Comparison of ENCODE assay signal across 7 mouse cellular contexts in genomic region chr2:148672199-148673096, GRCm38 (mm10). TPM values are rescaled to one million over a fixed set of nuclear protein-coding genes. Genes with fewer than 3 reads are reported as not detected.
A peak's percentile ranks its signal among the peaks of the same experiment; 100 is the strongest.
DNase-seq lines count a peak whose midpoint lies in the region; ATAC-seq lines count a peak whose summit lies in the region.

TSS of gene Nxt1 (plus strand) at chr2:148672601.

- peak within 1 kb of the TSS; percentile 82 for H3K4me2 ChIP-seq in embryonic facial prominence, embryonic 12.5 days (replicated peaks)
- H3K4me2 ChIP-seq in limb, embryonic 11.5 days (ENCODE audit: low read depth, severe bottlenecking): peak within 1 kb of the TSS; percentile 70
- H3K4me2 ChIP-seq in midbrain, embryonic 14.5 days (ENCODE audit: low read length): peak within 1 kb of the TSS; percentile 78

- H3K9ac ChIP-seq in embryonic facial prominence, embryonic 12.5 days: peak within 1 kb of the TSS; percentile 84
- peak within 1 kb of the TSS; percentile 84 for H3K9ac ChIP-seq in limb, embryonic 11.5 days (ENCODE audit: low read length)
- peak within 1 kb of the TSS; percentile 76 for H3K9ac ChIP-seq in midbrain, embryonic 14.5 days (replicated peaks; ENCODE audit: low read length)

- peak within 1 kb of the TSS; percentile 85 for H3K27ac ChIP-seq in embryonic facial prominence, embryonic 12.5 days
- peak within 1 kb of the TSS; percentile 38; the same call in 1 of the 2 replicates for H3K27ac ChIP-seq in limb, embryonic 11.5 days (replicated peaks; ENCODE audit: low read depth, low read length)
- H3K27ac ChIP-seq in midbrain, embryonic 14.5 days (replicated peaks; ENCODE audit: low read depth, low read length): peak within 1 kb of the TSS; percentile 82

- H3K36me3 ChIP-seq in embryonic facial prominence, embryonic 12.5 days: peaks cover 25% of the 10 kb centered on the region
- peaks cover 2% of the 10 kb centered on the region; the same call in 1 of the 2 replicates for H3K36me3 ChIP-seq in limb, embryonic 11.5 days (ENCODE audit: control insufficient read depth, insufficient read depth, low read length)
- H3K36me3 ChIP-seq in midbrain, embryonic 14.5 days (ENCODE audit: control insufficient read depth, insufficient read depth, low read length): peaks cover 20% of the 10 kb centered on the region

- H3K9me3 ChIP-seq in embryonic facial prominence, embryonic 12.5 days: no peaks in the 10 kb centered on the region
- no peaks in the 10 kb centered on the region for H3K9me3 ChIP-seq in limb, embryonic 11.5 days (ENCODE audit: control insufficient read depth, low read length)
- no peaks in the 10 kb centered on the region for H3K9me3 ChIP-seq in midbrain, embryonic 14.5 days (ENCODE audit: control insufficient read depth, low read length)

- no peaks in the 10 kb centered on the region for H3K27me3 ChIP-seq in embryonic facial prominence, embryonic 12.5 days
- H3K27me3 ChIP-seq in limb, embryonic 11.5 days (ENCODE audit: control insufficient read depth, insufficient read depth, low read length): no peaks in the 10 kb centered on the region
- H3K27me3 ChIP-seq in midbrain, embryonic 14.5 days (ENCODE audit: control insufficient read depth, insufficient read depth, low read length): no peaks in the 10 kb centered on the region

- peak; percentile 99 for DNase-seq in adrenal gland, postnatal 25 days
- DNase-seq in heart, adult 11 months: peak; percentile 100
- peak; percentile 100 for DNase-seq in kidney, adult 18-20 months
- peak; percentile 98 for DNase-seq in limb, embryonic 11.5 days (ENCODE audit: low spot score)
- peak; percentile 99 for DNase-seq in midbrain, embryonic 14.5 days
- peak; percentile 98 to 99 for DNase-seq in spleen, adult 18-20 months

- WGBS in embryonic facial prominence, embryonic 12.5 days: 1% methylated on average over 58 of the region's 58 CpGs
- 1% methylated on average over 57 of the region's 58 CpGs for WGBS in limb, embryonic 11.5 days
- 1% methylated on average over 58 of the region's 58 CpGs for WGBS in midbrain, embryonic 14.5 days

- H3K4me1 ChIP-seq in embryonic facial prominence, embryonic 12.5 days: peaks cover 18% of the 10 kb centered on the region; the same call in 1 of the 2 replicates
- 0 out of 2 replicates have a peak, but pooled peaks cover 2% of the 10 kb centered on the region for H3K4me1 ChIP-seq in limb, embryonic 11.5 days (ENCODE audit: control insufficient read depth, insufficient read depth, low read length)
- H3K4me1 ChIP-seq in midbrain, embryonic 14.5 days (ENCODE audit: control insufficient read depth, insufficient read depth, low read length): peaks cover 20% of the 10 kb centered on the region

- H3K4me3 ChIP-seq in embryonic facial prominence, embryonic 12.5 days: peak within 1 kb of the TSS; percentile 84
- peak within 1 kb of the TSS; percentile 69 for H3K4me3 ChIP-seq in limb, embryonic 11.5 days (ENCODE audit: low read depth, low read length)
- peak within 1 kb of the TSS; percentile 74 for H3K4me3 ChIP-seq in midbrain, embryonic 14.5 days (replicated peaks; ENCODE audit: low read depth, low read length)

- peak; percentile 99 for ATAC-seq in embryonic facial prominence, embryonic 12.5 days (ENCODE audit: insufficient number of reproducible peaks, insufficient read depth, low FRiP score, low TSS enrichment)
- peak; percentile 99 for ATAC-seq in limb, embryonic 11.5 days (ENCODE audit: insufficient number of reproducible peaks, low FRiP score, low TSS enrichment, low read depth)
- ATAC-seq in midbrain, embryonic 14.5 days (ENCODE audit: low FRiP score, low TSS enrichment): peak; percentile 100

RNA-seq across cellular contexts. Expression of gene Nxt1, which starts in this region (rescaled TPM):
- total RNA-seq in adrenal gland, postnatal 25 days (2021): 22.6 and 25.7 TPM in 2 replicates
- 100 and 103 TPM in 2 replicates for polyA plus RNA-seq in embryonic facial prominence, embryonic 12.5 days (2016; fragmentation: Nextera tagmentation; extraction: Ambion mirVana)
- polyA plus RNA-seq in limb, embryonic 11.5 days (2014; fragmentation: Nextera tagmentation; extraction: Ambion mirVana): 129 and 133 TPM in 2 replicates
- polyA plus RNA-seq in midbrain, embryonic 14.5 days (2014; fragmentation: Nextera tagmentation; extraction: Ambion mirVana): 48.1 and 54.6 TPM in 2 replicates

Comparison
In these comparisons a context has a peak if more than half of its experiments do, and no peak if none do; other contexts are left out.
1. Peak in every context shown above with its lines: DNase-seq, ATAC-seq, H3K4me3 ChIP-seq and H3K27ac ChIP-seq.